Mouse (Mus musculus): ENCODE measurements around the gene Smdt1.
"Not testable (repeated sequence)": the region's sequence is repeated elsewhere in the genome, so short reads cannot be mapped to it uniquely, and the experiment has no call there.

The Smdt1 gene

GRCm38 (mm10) chr15:82368851-82369250 lies 30.1 kb downstream of the Smdt1 start:
- CTCF ChIA-PET, result no interaction called here

- CTCF ChIA-PET, result no interaction called here
Observed at GRCm38 (mm10) chr15:82372446-82372845, 33.7 kb downstream of the Smdt1 start.

- CTCF ChIA-PET, result no interaction called here
Observed at GRCm38 (mm10) chr15:82372991-82373390, 34.2 kb downstream of the Smdt1 start.

- CTCF ChIA-PET, result no interaction called here
Observed at GRCm38 (mm10) chr15:82374437-82374836, 35.7 kb downstream of the Smdt1 start.

GRCm38 (mm10) chr15:82375855-82376254 lies 37.1 kb downstream of the Smdt1 start:
- CTCF ChIA-PET, result interaction anchor here (0.5 kb wide), 1 partner anchor 516 kb away, joined by 3 read pairs; no protein-coding TSS in a partner anchor

- CTCF ChIA-PET, result no interaction called here
Observed at GRCm38 (mm10) chr15:82376393-82377138, 37.8 kb downstream of the Smdt1 start.

GRCm38 (mm10) chr15:82377701-82378100 lies 38.9 kb downstream of the Smdt1 start:
- CTCF ChIA-PET, result no interaction called here

GRCm38 (mm10) chr15:82378261-82379180 lies 39.8 kb downstream of the Smdt1 start:
- CTCF ChIA-PET, result no interaction called here

- CTCF ChIA-PET, result no interaction called here
Observed at GRCm38 (mm10) chr15:82379511-82379870, 40.7 kb downstream of the Smdt1 start.

GRCm38 (mm10) chr15:82379871-82380713 lies 41.3 kb downstream of the Smdt1 start, which contains the start of gene Cyp2d22:
Gene Cyp2d22, minus strand, starts transcription at chr15:82380260.
- CTCF ChIA-PET, result no interaction called here

GRCm38 (mm10) chr15:82380714-82381062 lies 41.9 kb downstream of the Smdt1 start:
- CTCF ChIA-PET, result no interaction called here

- CTCF ChIA-PET, result no interaction called here
Observed at GRCm38 (mm10) chr15:82382441-82382840, 43.7 kb downstream of the Smdt1 start.

GRCm38 (mm10) chr15:82385729-82386128 lies 47.0 kb downstream of the Smdt1 start:
- CTCF ChIA-PET, result no interaction called here

GRCm38 (mm10) chr15:82389916-82390315 lies 51.2 kb downstream of the Smdt1 start:
- CTCF ChIA-PET, result not testable (repeated sequence)

GRCm38 (mm10) chr15:82393922-82394321 lies 55.2 kb downstream of the Smdt1 start, which contains the start of gene Cyp2d11:
Gene Cyp2d11, minus strand, starts transcription at chr15:82394022.
- CTCF ChIA-PET, result not testable (repeated sequence)

- CTCF ChIA-PET, result not testable (repeated sequence)
Observed at GRCm38 (mm10) chr15:82395955-82396354, 57.2 kb downstream of the Smdt1 start.

Data from spleen, embryonic (tissue).